15 mouse cellular contexts compared by ENCODE assay signal in the genomic region with DNA sequence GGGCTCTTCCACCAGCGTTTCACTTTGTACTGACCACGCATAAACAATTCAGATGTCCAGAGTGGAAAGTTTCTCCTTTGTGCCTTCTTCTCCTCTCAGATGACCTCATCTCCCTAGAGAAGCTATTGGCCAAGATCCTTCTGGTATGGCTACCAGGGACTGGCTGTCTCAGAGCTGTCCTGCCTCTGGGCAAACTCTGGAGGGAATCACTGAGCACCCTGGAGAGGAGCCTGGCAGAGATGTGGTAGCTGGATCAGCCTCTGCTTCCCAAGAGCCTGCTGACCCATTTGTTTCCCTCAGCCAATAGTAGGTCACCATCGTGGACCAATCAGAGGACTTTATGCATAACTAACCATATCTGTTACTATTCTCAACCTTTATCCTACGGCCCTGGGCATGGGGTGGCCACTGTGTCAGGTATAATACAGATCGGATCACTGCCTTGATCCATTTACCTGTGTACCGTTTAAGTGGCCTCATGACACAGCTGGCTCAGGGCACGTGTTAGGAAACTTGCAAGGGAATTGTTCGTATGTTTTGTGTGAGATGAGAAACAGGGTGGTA. TPM values are rescaled to one million over a fixed set of nuclear protein-coding genes. Genes with fewer than 3 reads are reported as not detected.
"Had no signal": no experiment of that assay in that cellular context is flagged by ENCODE, and none has a peak within 500 bp of the region (broad histone marks: within the 10 kb centered on the region; RNA-seq: fewer than 3 reads in every experiment).

No protein-coding gene starts in this region.

- DNase-seq: kidney, postnatal 10 days; kidney, postnatal 36 days; liver, postnatal 0 days; lung, embryonic 14.5 days; midbrain, embryonic 14.5 days; right cerebral cortex, postnatal 25 days; spleen, adult 18-20 months; thymus, postnatal 25 days had no signal

RNA-seq across cellular contexts. Expression of a gene that starts 26.4 kb away (rescaled TPM):
- total RNA-seq: layer of hippocampus, adult 8-10 months; layer of hippocampus, postnatal 14 days; left cerebral cortex, adult 8-10 months; left cerebral cortex, postnatal 14 days; left cerebral cortex, postnatal 4 days; megakaryocyte, adult 5-6 weeks; midbrain, postnatal 0 days had no signal

RNA-seq across cellular contexts. Expression of a gene that starts 41.0 kb away (rescaled TPM):
- total RNA-seq: layer of hippocampus, adult 8-10 months; layer of hippocampus, postnatal 14 days; left cerebral cortex, adult 8-10 months; left cerebral cortex, postnatal 14 days; left cerebral cortex, postnatal 4 days; megakaryocyte, adult 5-6 weeks; midbrain, postnatal 0 days had no signal
